Mouse (Mus musculus): ENCODE data around the gene Bst2.

Bst2 gene

GRCm38 (mm10) chr8:71485142-71486135 lies 51.8 kb downstream of the Bst2 start, which contains the start of gene Ano8:
TSS of gene Ano8 (minus strand) at chr8:71485963.
- DNase-seq (ENCODE audit: low read depth, low spot score) = peak; percentile 98

GRCm38 (mm10) chr8:71484736-71485135 lies 52.5 kb downstream of the Bst2 start:
- DNase-seq (ENCODE audit: low read depth, low spot score) = no peak

Measured in brain, adult 2 months (tissue).